Mouse (Mus musculus) layer of hippocampus, adult 11-12 months (tissue): ENCODE results near the gene Zfp978.
"Not testable (repeated sequence)": the region's sequence is repeated elsewhere in the genome, so short reads cannot be mapped to it uniquely, and the experiment has no call there.

Experiments
- DNase-seq: peaks from one replicate; pipeline ENCODE4 v3.0.0; 2022; ENCODE audit warnings: low spot score

The Zfp978 gene

DNA sequence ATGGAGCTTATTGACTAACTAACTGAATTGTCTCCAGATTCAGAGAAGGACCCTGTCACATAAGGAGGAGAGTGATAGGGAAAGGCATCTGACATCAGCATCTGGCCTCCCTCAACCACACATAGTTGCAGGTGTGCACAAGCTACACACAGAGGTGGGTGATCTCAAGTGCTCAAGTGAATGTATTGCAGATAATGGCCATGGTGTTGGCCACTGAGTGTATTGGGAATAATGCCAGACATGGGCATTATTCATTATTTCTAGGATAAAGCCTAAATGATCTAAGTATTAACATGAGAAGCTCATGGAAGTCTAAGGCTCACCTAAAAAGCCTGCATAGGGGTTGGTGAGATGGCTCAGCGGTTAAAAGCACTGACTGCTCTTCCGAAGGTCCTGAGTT is 10.6 kb upstream of the Zfp978 start:
- not testable (repeated sequence) for DNase-seq

DNA sequence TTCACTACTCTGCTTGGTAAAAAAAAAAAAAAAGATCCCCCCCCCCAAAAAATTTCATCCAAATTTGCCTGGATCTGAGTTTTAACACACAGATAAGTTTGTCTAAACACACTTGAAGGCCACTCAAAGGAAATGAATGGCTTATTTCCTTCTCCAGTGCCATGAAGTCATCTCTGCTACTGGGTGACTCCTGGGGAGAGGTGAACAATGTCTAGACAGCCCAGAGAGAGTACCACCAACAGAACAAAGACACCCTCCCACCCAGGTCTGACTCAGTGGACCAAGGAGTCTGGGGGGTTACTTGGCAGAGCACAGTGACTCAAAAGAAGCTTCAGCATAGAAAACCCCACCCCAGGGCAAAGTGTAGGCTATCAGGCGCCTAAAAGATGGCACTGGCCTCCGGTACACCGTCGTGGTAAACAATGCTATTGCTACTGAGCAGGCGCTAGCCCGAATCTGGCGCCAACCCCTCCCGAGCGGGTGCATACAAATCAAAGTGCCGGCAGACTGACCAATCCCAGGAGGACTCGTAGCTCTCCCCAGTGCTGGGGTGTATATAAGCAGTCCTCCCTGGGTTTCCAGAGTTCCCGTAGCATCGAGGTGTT is 9.6 kb upstream of the Zfp978 start:
- not testable (repeated sequence) for DNase-seq

DNA sequence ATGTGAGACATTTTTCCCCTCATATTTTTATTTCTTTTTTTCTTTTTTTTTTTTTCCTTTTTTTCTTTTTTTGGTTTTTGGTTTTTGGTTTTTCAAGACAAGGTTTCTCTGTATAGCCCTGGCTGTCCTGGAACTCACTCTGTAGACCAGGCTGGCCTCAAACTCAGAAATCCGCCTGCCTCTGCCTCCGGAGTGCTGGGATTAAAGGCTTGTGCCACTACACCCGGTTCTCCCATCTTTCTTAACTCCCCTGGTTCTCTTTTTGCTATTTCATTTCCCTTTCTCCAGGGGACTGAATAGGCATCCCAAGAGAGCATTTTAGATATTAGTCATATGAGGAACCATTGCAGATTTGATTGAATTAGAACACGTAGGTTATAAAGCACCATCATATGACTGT is 7.5 kb upstream of the Zfp978 start:
- DNase-seq, result not testable (repeated sequence)

DNA sequence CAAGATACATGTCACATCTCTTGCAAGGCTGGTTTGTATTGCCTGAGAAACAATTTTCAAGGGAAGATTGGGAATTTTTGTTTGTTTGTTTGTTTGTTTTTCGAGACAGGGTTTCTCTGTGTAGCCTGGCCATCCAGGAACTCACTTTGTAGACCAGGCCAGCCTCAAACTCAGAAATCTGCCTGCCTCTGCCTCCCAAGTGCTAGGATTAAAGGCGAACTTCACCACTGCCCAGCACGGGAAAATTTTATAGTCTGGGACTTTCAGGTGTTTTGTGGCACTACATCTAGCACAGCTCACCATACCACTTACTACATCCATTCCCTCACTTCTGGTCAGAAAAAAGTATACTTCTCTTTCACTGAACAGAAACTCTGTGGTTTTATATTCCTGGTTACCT is 5.1 kb upstream of the Zfp978 start:
- DNase-seq, result not testable (repeated sequence)

DNA sequence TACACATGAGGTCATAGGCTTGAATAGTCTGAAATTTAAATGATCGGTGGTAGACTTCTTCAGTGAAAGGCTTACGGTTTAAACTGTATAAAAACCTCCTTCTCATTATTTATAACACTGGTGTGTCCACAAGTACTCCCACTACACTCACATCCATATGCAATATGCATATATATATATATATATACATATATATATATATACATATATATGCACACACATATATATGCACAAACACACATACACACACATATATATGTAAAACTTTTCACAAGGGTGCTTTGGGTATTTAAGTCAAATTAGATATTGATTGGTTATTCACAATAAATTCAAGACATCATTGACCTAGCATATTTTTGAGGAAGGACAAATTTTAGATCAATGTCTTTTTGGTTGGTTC is 3.9 kb upstream of the Zfp978 start:
- DNase-seq, result not testable (repeated sequence)

DNA sequence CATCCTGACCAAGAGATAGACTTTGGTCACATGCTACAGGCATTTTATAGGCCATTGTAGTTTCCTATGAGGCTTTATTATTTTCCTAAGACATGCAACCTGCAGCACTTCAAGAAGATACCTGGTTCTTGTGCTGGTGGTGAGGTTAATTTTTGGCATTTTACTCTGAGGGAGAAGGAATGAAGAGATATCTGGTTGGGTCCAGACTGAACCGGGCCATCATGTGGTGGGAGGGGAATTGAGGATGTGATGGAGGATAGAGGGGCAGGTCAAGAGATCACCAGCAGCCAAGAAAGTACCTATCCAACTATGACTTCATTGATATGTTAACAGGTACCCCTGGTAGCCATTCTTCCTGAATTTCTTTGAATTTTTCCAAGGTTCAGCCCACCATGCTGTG is 769 bp downstream of the Zfp978 start:
- not testable (repeated sequence) for DNase-seq

DNA sequence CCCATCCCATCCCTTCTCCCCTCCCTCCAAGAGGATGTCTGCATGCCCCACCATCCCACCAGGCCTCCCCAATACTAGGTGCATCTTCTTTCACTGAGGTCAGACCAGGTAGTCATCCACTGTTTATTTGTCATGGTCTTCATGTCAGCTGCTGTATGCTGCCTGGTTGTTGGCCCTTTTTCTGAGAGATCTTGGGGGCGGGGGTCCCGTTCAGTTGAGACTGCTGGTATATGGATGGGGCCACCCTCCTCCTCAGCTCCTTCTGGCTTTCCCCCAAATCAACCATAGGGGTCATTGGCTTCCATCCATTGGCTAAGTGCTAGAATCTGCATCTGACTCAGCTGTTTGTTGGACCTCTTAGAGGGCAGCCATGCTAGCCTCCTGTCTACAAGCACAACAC is 8.5 kb downstream of the Zfp978 start:
- not testable (repeated sequence) for DNase-seq

DNA sequence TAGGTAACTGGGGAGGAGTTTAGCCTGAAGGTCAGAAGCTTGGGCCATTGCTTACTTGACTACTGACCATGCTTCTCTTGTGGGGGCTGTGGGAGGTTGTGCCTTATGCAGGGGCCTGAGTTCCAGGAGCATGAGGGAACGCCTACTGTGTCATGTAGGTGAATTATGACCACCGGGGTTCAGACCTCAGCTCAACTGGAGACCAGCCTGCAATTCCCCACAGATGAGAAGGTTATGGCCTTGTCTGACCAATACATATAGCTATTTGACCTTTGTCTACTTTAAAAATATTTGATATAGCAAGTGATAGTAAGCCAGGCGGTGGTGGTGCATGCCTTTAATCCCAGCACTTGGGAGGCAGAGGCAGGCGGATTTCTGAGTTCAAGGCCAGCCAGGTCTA is 22.1 kb downstream of the Zfp978 start:
- not testable (repeated sequence) for DNase-seq

DNA sequence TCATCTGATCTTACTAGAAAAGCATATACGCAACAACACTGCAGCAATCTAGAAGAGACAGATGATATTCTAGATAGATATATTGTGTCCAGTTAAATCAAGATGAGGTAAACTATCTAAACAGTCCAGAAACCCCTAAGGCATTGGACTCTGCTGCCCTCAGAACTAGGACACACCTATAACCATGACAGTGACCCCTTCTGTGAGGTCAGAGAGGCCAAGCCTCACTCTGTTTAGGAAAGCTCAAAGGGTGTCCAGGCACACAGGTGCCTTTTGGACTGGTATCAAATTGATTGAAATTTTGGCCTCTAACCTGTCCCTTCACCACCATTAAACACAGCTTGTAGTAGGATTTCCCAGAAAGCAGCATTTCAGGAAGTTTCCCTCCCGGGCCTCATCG is 36.1 kb downstream of the Zfp978 start:
- not testable (repeated sequence) for DNase-seq

DNA sequence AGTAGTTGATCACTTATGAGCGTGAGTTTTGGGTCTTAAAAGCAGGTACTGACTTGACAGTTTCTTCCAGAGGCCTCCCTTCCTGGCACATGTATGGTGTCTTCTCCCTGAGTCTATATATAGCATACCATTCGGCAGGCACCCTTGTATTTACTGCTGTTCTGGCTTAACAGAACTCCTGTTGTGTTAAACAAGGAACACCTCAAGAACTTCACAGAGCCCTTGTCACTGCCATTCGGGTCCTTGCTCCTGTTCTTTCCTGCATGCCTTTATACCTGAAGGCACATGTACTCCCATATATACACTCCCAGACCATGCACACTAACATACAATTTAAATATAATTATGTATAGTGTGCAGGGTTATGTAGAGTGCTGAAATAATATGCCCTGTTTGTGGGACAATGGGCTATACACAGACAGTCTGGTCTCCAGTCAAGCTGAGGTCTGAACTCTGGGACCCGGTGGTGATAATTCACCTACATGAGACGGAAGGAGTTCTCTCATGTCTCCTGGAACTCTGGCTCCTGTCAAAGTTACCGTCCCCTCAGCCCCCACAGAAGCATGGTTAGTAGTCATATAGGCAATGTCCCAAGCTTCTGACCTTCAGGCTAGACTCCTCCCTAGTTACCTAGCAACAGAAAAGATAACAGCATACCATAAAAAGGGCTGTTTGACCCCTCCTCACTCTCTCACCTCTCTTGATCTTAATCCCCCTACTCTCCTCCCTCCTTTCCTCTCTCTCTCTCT is 37.0 kb downstream of the Zfp978 start:
- DNase-seq, result not testable (repeated sequence)

DNA sequence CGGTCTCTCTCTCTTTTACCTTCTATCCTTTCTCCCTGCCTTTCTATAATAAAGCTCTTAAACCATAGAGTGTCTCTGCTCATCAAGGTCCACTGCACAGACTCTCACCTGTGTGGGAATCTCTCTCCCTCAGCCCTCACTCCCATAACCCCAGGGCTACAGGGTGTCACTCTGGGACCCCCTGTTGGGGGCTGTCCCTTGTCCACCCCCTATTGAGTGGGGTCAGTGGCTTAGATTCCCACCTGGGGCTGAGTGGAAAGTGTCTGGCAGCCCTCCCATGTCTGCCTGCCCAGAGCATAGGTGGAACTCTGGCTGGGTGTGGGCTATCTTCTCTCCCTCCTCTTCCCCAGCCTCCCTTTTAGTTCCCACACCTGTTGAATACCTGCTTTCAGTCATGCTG is 37.6 kb downstream of the Zfp978 start:
- not testable (repeated sequence) for DNase-seq

DNA sequence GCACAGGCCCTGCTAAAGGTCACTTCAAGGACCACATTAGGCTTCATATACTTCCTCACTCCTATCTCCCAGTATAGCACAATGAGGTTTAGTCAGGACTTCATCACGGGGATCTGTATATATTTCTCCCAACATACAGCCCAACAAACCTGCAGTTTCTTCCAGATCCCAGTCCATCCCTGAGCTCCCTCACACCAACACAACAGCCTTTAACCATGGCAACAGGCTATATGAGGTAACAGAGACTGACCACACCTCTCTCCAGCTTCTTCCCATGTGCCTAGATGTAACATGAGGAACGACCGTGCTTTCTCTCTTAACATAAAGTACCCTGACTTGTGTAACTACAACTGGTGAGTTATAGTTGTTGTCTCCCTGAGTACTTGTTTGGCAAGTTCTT is 38.4 kb downstream of the Zfp978 start:
- DNase-seq, result not testable (repeated sequence)

DNA sequence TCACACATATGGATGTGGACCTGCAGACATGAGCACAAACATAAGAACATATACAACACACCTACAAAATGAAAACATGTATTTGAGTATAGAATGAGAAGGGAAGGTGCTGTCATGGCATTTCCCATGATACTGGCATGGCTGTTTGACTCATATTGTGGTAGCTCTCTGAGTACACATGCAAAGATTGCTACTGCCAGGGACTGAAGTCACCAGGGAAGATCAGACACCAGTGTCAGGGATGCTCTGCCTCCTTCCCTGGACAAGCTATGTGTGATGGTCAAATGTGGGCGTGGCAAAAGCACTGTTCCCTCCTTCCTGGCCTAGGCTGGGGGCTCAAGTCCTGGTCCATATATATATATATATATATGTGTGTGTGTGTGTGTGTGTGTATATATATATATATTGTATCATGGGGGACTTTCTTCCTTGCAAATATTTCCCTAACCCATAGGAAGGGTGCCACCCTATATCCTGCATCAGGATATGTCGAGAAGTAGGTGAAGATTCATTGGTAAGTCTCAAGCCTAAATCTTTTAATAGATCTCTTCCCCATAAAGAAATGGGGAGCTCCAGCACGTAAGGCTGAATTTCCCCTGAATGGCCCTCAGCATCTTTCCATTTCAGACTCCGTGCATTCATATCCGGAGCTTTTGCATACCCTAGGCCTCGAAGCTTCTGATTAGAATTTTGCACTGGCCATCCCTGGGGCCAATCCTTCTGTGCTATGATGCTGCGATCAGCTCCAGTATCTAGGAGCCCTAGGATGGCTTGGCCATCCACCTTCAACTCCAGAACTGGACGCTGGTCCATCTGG is 39.1 kb downstream of the Zfp978 start:
- not testable (repeated sequence) for DNase-seq

DNA sequence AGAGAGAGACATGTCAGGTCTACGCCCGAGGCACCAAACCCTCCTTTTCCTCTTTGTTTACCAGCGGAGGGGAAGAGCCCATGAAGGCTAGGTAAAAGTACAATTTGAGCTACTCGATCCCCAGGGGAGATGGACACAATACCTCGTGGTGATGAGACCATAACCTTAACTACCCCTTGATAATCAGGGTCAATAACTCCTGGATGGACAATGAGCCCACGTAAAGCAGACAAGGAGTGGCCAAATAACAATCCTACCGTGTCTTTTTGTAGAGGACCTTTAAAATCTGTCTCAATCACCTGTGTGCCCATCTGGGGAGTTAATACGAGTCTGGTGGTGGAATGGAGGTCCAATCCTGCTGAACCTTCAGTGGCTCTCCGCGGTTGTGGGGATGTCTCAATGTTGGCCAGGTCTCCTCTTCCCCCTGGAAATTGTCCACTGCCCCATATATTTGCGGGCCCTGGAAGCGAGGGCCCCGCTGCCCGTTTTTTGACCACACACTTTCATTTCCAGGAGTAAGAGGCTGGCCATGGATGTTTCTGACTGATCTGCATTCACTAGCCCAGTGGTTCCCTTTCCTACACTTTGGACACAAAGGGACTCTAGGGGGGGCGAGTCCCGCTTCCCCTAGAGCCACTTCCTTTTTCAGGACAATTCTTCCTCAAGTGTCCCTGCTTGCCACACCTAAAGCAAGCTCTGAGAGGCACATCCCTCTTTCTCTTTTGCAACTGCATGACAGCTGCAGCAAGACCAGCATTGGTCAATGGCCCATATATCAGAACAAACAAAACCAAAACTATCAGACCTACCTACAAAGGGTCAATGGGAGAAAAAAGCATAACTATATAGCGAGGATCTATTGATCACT is 40.0 kb downstream of the Zfp978 start:
- DNase-seq, result not testable (repeated sequence)

DNA sequence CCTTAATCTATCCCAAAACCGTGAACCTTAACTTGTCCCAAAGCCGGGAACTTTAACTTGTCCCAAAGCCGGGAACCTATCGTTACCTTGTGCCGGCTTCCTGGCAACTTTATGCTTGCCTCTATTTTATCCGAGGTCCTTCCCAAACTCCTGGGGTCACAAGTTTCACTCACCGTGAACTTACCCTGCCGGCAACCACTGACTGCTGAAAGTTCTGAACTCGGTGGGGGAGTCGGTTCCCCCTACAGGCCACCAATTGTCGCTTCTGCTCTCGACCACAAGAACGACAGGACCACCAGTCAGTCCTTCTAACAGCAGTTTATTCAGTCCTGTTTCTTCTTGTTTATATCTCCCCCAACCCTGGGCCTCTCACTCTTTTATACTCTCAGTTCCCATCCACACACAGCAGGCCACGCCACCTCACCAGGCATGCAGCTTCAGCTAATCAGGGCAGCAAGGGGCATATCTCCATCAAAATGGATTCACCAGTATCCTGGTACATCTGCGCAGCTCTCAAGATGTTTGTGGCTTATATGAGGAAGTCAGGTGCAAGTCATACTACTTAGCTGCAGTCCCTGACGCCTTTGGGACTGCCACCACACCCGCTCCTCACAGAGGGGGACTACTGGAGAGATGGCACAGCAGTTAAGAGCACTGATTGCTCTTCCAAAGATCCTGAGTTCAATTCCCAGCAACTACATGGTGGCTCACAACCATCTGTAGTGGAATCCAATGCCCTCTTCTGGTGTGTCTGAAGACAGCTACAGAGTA is 40.8 kb downstream of the Zfp978 start:
- not testable (repeated sequence) for DNase-seq

DNA sequence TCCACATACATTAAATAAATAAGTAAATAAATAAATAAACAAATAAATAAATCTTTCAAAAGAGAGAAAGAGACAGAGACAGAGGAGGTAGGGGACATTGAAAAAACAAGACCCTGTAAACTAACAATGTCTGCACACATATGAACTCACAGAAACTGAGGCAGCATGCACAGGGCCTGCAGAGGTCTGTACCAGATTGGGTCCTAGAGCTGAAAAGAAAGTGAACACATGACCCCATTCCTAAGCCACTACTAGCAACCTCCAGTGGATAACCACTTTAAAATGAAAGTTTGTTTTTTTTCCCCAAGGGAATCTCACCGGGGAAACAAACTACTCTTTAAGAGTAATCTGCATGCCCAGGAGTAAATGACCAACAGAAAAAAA is 41.4 kb downstream of the Zfp978 start:
- not testable (repeated sequence) for DNase-seq

DNA sequence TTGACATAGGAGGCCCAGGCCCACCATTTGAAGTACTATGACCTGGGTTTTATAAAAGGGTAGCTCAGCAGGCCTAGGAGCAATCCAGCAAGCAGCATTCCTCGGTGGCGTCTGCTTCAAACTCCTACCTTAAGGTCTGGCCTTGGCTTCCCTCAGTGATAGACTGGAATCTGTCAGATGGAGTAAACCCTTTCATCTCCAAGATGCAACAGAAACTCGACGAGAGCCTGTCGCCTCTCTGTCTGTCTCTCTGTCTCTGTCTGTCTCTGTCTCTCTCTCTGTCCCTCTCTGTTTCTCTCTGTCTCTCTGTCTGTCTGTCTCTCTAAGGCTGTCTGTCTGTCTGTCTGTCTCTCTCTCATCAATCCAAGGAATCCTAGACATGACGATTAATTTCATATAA is 42.4 kb downstream of the Zfp978 start:
- not testable (repeated sequence) for DNase-seq

DNA sequence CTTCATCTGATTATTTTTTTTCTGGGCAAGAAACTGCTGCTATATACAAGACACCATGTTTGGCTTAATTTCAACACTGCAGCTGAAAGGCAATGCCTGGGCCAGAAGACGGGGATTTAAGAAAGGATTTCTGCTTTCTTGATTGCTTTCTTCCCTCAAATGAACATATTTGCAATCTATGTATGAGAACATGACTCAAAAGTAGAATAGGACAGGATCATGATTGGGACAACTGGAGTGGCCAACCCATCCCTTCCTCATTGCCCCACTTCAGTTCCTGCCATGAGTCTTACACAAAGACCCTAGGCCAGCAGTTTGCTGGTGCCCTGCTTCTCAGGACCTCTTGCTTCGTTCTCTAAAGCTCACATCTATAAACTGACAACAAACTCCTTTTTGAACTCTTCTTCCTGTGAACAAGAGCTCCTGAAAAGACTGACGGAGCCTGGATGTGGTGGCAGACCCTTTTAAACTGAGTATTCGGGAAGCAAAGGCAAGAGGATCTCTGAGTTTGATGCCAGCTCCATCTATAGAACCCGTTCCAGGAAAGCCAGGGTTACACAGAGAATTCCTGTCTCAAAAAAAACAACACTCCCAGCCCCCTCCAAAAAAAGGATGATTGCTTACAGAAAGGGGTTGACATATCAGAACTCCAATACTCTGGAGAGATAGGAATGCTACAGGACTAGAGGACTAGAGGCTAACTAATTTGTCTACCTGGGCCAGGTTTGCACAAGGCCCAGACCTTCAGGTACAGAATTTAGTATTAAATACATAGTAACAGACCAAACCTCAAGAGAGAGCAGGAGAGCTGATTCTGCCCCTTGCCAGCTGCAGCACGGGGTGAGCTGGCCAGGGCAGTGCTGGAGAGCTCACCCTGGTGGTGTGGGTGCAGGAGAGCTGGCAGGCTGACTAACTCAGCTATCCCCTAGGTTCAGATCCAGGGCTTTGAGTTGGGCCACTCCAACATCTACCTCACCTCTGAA is 43.1 kb downstream of the Zfp978 start:
- DNase-seq, result not testable (repeated sequence)

DNA sequence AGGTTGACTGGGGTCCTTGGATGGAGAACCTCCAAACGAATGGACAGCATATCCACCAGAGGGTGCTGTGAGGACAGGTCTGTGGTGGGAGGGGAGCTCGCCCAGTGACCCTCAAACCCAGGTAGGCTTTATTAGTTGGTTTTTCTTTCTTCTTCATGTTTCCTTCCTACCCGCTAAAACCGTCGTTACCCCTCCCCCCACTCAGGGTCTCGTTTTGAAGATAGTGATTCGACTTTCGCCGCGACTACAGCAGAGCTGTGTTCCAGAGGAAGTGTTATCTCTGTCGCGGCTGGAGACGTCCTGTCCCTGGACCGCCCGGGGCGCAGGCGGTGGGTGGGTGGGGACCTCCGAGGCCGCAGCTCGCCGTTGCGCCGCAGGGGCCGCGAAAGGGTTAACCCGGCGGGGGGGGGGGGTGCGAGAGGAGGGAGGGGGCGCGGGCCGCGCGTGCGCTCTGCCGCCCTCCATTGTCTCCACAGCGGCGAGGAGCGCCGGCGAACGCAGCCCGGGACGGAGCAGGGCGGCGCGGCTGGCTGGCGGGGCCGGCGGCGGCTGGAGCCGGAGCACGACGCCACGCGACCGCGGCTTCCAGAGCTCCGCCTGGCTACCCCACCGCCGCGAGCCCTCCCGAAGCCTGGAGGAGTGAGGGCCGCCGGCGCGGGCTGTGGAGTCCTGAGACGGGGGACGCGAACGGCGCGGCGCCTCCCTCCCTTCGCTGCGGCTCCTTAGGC is 45.8 kb downstream of the Zfp978 start:
- no peak for DNase-seq
